Mouse (Mus musculus): ENCODE data around the gene Smpd3.

GRCm38 (mm10) chr8:106364278-106364677 lies 26.5 kb upstream of the Smpd3 start:
- TF ChIP-seq POLR2A (IDR thresholded peaks at IDR 0.05; ENCODE audit: control insufficient read depth, extremely low read depth, insufficient read depth, low read length, poor library complexity), result no peak
- TF ChIP-seq CTCF (IDR thresholded peaks at IDR 0.05; ENCODE audit: borderline replicate concordance, control insufficient read depth, extremely low read depth, insufficient read depth, low read length, poor library complexity), result no peak
